Mouse (Mus musculus) embryonic facial prominence, embryonic 11.5 days (tissue): ENCODE results near the gene Dgkd. TPM values are rescaled to one million over a fixed set of nuclear protein-coding genes. Genes with fewer than 3 reads are reported as not detected.
A peak's percentile ranks its signal among the peaks of the same experiment; 100 is the strongest.

Source experiments
- ATAC-seq: fragments of 200-750 bp; cut with Nextera tagmentation; replicated peaks from 2 replicates; pipeline ENCODE4 v1.8.0; 2017; ENCODE audit warnings: low read depth; ENCODE audit not compliant: insufficient number of reproducible peaks, low FRiP score, low TSS enrichment
- DNase-seq: peaks from one replicate; pipeline ENCODE4 v3.0.0-alpha.2; 2015; ENCODE audit warnings: low spot score
- H3K27ac ChIP-seq: fragments of 300-500 bp; sonication (generic); replicated peaks from 2 replicates; pipeline ENCODE4 v1.5.1; 2014; ENCODE audit warnings: mild to moderate bottlenecking, low read depth, low read length, control low read depth
- H3K27me3 ChIP-seq: fragments of 300-500 bp; sonication (generic); 2 replicates; pipeline ENCODE4 v1.6.1; 2014; ENCODE audit warnings: mild to moderate bottlenecking, low read length, moderate library complexity, mixed read lengths; ENCODE audit not compliant: control insufficient read depth, insufficient read depth
- H3K36me3 ChIP-seq: fragments of 300-500 bp; sonication (generic); replicated peaks from 2 replicates; pipeline ENCODE4 v1.6.1; 2014; ENCODE audit warnings: low read depth, mild to moderate bottlenecking, low read length, moderate library complexity, mixed read lengths; ENCODE audit not compliant: control insufficient read depth, insufficient read depth
- H3K4me1 ChIP-seq: fragments of 300-500 bp; sonication (generic); 2 replicates; pipeline ENCODE4 v1.6.1; 2014; ENCODE audit warnings: low read length, mixed read lengths; ENCODE audit not compliant: control insufficient read depth, insufficient read depth
- H3K4me2 ChIP-seq: fragments of 300-500 bp; sonication (generic); 2 replicates; pipeline ENCODE4 v1.6.1; 2014; ENCODE audit warnings: low read depth, mild to moderate bottlenecking, control low read depth, low read length, moderate library complexity
- H3K4me3 ChIP-seq: fragments of 300-500 bp; sonication (generic); 2 replicates; pipeline ENCODE4 v1.5.1; 2014; ENCODE audit warnings: low read depth, low read length, control low read depth
- H3K9ac ChIP-seq: fragments of 300-500 bp; sonication (generic); replicated peaks from 2 replicates; pipeline ENCODE4 v1.6.1; 2014; ENCODE audit warnings: mild to moderate bottlenecking, control low read depth, low read length
- H3K9me3 ChIP-seq: fragments of 300-500 bp; sonication (generic); replicated peaks from 2 replicates; pipeline ENCODE4 v1.6.1; 2016; ENCODE audit warnings: mild to moderate bottlenecking, low read length, inconsistent platforms, mixed read lengths; ENCODE audit not compliant: control insufficient read depth
- WGBS: fragments of 180-500 bp; shearing (Covaris S2); extraction: QIAGEN DNeasy Blood & Tissue Kit; methylation state at CpG from one replicate; pipeline ENCODE4 v1.1.7; 2014; 5-methylcytosine and 5-hydroxymethylcytosine counted together
- polyA plus RNA-seq: library from polyadenylated mRNA; unstranded; fragments of >200 nt; fragmentation: Nextera tagmentation; extraction: Ambion mirVana; gene quantifications from 2 replicates; pipeline ENCODE4 v1.2.1, GENCODE M21; 2014

The Dgkd gene
- polyA plus RNA-seq, 1 experiment from 2014 or later, result 33.5 TPM

- Histone ChIP-seq H3K4me2 (no peak overlapping the region), H3K4me3 (no peak overlapping the region), H3K4me1 (no peaks in the 10 kb centered on the region), H3K9ac (no peak overlapping the region), H3K27ac (no peak overlapping the region), H3K36me3 (no peaks in the 10 kb centered on the region), H3K9me3 (no peaks in the 10 kb centered on the region), H3K27me3 (no peaks in the 10 kb centered on the region)
- DNase-seq (no peak), ATAC-seq (no peak)
Observed at GRCm38 (mm10) chr1:87909565-87909964, 56.5 kb downstream of the Dgkd start.

GRCm38 (mm10) chr1:87910428-87910827 lies 57.3 kb downstream of the Dgkd start:
- no peak for DNase-seq
- Histone ChIP-seq H3K9me3 (no peaks in the 10 kb centered on the region), H3K27ac (no peak overlapping the region), H3K4me1 (no peaks in the 10 kb centered on the region), H3K9ac (no peak overlapping the region), H3K4me3 (no peak overlapping the region), H3K4me2 (no peak overlapping the region), H3K27me3 (no peaks in the 10 kb centered on the region), H3K36me3 (no peaks in the 10 kb centered on the region)
- WGBS, result 78% methylated on average over 1 of the region's 1 CpGs
- ATAC-seq, result no peak

GRCm38 (mm10) chr1:87913356-87913755 lies 60.3 kb downstream of the Dgkd start:
- ATAC-seq, result no peak
- Histone ChIP-seq H3K4me1 (no peaks in the 10 kb centered on the region), H3K36me3 (no peaks in the 10 kb centered on the region), H3K27me3 (no peaks in the 10 kb centered on the region), H3K4me3 (no peak overlapping the region), H3K27ac (no peak overlapping the region), H3K9ac (no peak overlapping the region), H3K9me3 (no peaks in the 10 kb centered on the region), H3K4me2 (no peak overlapping the region)
- no peak for DNase-seq

- 93% methylated on average over 3 of the region's 3 CpGs for WGBS
- H3K4me2 ChIP-seq, result no peak overlapping the region
- no peak overlapping the region for H3K4me3 ChIP-seq
- H3K9ac ChIP-seq, result no peak overlapping the region
- H3K27me3 ChIP-seq, result no peaks in the 10 kb centered on the region
- H3K27ac ChIP-seq, result no peak overlapping the region
- no peaks in the 10 kb centered on the region for H3K36me3 ChIP-seq
- ATAC-seq (no peak), DNase-seq (no peak)
- H3K4me1 ChIP-seq, result no peaks in the 10 kb centered on the region
- no peaks in the 10 kb centered on the region for H3K9me3 ChIP-seq
Observed at GRCm38 (mm10) chr1:87917361-87917760, 64.3 kb downstream of the Dgkd start.

GRCm38 (mm10) chr1:87918061-87918460 lies 65.0 kb downstream of the Dgkd start:
- H3K27me3 ChIP-seq, result no peaks in the 10 kb centered on the region
- 74% methylated on average over 2 of the region's 2 CpGs for WGBS

GRCm38 (mm10) chr1:87920056-87920614 lies 67.0 kb downstream of the Dgkd start:
- H3K27ac ChIP-seq, result no peak overlapping the region
- H3K9me3 ChIP-seq, result no peaks in the 10 kb centered on the region
- no peak overlapping the region for H3K9ac ChIP-seq
- no peaks in the 10 kb centered on the region for H3K27me3 ChIP-seq
- H3K4me3 ChIP-seq, result no peak overlapping the region
- peaks cover under 1% of the 10 kb centered on the region for H3K36me3 ChIP-seq
- DNase-seq (no peak), ATAC-seq (no peak)
- WGBS, result 84% methylated on average over 3 of the region's 3 CpGs
- H3K4me2 ChIP-seq, result no peak overlapping the region
- H3K4me1 ChIP-seq, result no peaks in the 10 kb centered on the region

More at GRCm38 (mm10) chr1:87918061-87918460, 65.0 kb downstream of the Dgkd start:
- Histone ChIP-seq H3K9ac (no peak overlapping the region), H3K4me3 (no peak overlapping the region), H3K36me3 (no peaks in the 10 kb centered on the region), H3K4me2 (no peak overlapping the region), H3K9me3 (no peaks in the 10 kb centered on the region), H3K27ac (no peak overlapping the region), H3K4me1 (no peaks in the 10 kb centered on the region)
- no peak for ATAC-seq
- no peak for DNase-seq

- 72% methylated on average over 1 of the region's 1 CpGs for WGBS
- DNase-seq, result peak; percentile 39
Observed at GRCm38 (mm10) chr1:87922666-87923065, 69.6 kb downstream of the Dgkd start.

GRCm38 (mm10) chr1:87924888-87925287 lies 71.8 kb downstream of the Dgkd start:
- Histone ChIP-seq H3K27me3 (no peaks in the 10 kb centered on the region), H3K4me3 (no peak overlapping the region), H3K4me1 (no peaks in the 10 kb centered on the region), H3K4me2 (no peak overlapping the region), H3K9me3 (no peaks in the 10 kb centered on the region), H3K9ac (no peak overlapping the region), H3K36me3 (peaks cover 2% of the 10 kb centered on the region), H3K27ac (no peak overlapping the region)
- ATAC-seq (no peak), DNase-seq (no peak)
- WGBS, result 93% methylated on average over 4 of the region's 4 CpGs

More at GRCm38 (mm10) chr1:87922666-87923065, 69.6 kb downstream of the Dgkd start:
- Histone ChIP-seq H3K36me3 (peaks cover 2% of the 10 kb centered on the region), H3K4me2 (no peak overlapping the region), H3K9ac (no peak overlapping the region), H3K4me3 (no peak overlapping the region), H3K27me3 (no peaks in the 10 kb centered on the region), H3K27ac (no peak overlapping the region), H3K4me1 (no peaks in the 10 kb centered on the region), H3K9me3 (no peaks in the 10 kb centered on the region)
- ATAC-seq, result no peak
